Mouse (Mus musculus) frontal cortex, postnatal 25 days (tissue): ENCODE measurements at regions not wholly inside any gene's neighbourhood (a gene's known extent, or its start where the extent isn't known, plus 50 kb on each side); places are given as distances from the start of the nearest gene placed in this dataset.

ENCODE experiments used
- DNase-seq, 2 experiments: peaks; one replicate each; pipeline ENCODE4 v3.0.0; 2022; ENCODE audit warnings: low spot score in 2 of 2

DNA sequence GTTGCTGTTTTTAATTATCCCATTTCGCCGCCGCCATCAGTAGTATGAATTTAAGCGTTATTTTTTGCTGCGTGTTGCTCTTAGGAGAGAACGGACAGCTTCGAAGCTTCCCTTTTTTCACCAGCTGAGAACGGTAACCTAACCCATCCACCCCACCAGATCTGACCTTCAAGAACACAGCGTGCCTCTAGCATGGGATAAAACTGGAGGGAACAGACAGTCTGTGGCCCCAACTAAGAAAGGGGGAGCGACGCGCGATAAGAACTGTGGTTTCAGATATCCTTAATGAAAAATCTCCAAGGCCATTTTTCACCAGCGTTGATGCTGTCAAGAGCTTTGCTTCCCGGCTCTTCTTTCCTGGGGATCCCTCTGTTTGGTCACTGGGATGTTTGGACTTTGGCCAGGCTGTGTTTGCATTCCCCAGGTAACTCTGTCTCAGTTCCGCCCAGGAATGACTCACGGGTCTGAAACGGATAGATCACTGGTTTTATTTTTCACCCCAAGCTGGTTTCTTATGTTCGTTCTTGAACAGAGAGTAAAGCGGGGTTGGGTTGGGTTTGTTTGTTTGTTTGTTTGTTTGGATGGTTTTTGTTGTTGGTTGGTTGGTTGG, 184.1 kb upstream of the Fn1 start:
- no peak for DNase-seq

GRCm38 (mm10) chr1:71830379-71830778, 177.4 kb upstream of the Fn1 start:
- DNase-seq = no peak

- DNase-seq = no peak
These were observed 171.4 kb upstream of the Fn1 start for GRCm38 (mm10) chr1:71824410-71824809.

DNA sequence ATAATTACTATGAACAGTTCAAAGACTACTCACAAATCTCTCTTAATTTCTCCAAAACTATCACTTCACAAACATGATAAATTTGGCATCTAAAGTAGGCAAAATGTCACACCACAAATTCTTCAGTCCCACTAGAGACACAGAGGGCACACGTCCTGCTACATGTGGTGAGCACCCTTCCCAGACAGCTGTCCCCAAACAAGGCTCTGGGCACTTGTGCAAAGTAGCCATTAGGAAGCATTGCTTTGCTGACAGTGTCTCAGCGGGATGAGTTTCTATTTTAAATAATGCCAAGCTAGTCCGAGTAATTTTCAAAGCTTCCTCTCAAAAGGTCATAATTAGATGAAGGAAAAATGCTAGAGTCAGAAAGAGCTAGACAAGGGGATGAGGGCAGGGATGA, 169.1 kb upstream of the Fn1 start:
- DNase-seq = no peak

DNA sequence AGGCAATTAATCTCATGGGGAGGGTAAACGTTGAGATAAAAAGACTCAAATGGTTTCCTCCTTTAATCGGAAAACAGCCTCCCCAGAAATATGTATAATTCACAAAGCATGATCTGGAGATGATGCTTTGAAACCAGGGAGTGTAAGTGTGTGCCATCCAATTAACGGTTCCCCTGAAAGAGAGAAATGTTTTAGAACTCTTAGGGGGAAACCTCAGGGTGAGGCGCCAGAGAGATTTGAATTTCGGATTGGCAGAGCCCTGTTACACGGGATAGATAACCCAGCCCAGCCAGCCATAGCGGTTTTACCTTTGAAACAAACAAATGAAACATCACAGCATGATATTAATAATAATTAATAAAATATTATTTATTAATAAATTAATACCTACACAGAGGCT, 168.1 kb upstream of the Fn1 start:
- no peak for DNase-seq

DNA sequence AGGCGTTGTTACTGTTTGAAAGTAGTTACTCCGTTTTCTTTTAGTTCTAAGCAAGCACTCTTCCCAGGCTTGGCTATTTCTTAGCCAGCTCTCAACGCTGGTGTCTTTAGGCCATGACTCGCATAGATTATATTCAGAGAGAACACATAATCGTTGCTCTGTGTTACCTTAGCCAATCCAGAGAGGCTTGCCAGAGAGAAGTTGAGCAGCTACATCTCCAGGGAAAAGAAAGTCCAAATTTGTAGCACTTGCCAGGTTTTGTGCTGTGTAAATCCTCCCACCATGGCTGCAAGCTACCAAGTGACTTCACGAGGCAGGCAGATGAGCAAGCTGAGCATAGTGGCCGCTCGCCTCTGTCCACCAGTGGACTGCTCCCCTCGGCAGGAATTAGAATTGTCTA, 163.3 kb upstream of the Fn1 start:
- DNase-seq = no peak

DNA sequence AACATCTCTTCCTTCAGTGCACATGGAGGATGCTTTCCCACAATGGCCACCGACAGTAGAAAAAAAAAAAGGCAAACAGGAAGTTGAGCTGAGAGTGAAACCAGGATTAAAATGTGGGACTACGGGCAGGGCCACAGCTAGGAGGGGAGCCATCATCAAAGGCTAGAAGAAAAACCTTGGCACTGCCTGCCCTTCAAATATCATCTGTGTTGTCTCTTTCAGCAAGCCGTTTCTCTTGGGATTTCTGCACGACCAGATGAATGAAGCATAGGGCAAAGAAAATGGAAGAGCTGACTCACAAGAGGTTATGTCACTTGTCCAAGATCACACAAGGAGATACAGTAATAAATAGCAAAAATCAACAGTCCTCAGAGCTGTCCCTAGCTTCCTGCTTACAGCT, 161.1 kb upstream of the Fn1 start:
- DNase-seq = no peak

DNA sequence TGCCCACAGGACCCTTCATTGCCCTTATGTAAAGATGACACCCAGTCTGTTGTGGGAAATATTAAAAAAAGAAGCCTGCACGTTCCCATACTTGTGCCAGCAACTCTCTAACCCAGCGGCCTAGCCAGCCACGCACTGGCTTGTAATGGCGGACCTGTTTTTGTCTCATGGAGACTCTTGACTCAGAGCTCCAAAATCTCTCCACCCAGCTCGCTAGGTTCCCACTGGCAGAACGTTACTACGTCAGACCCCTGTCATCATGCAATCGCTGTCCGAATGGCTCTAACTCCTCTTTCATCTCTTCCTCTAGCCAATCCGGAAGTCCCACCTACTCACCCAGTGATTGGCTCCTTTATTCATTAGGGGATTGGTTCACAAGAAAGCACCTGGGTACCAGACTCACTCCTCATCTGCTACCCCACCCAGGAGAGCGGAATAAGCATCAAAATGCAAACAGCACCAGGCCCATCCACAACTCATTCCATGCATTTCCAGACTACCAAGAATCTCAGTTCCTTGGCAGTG, 159.2 kb upstream of the Fn1 start:
- no peak for DNase-seq

GRCm38 (mm10) chr1:71811196-71811788, 158.3 kb upstream of the Fn1 start:
- no peak for DNase-seq

GRCm38 (mm10) chr1:71808005-71808404, 155.0 kb upstream of the Fn1 start:
- no peak for DNase-seq

GRCm38 (mm10) chr1:71807586-71807985, 154.6 kb upstream of the Fn1 start:
- DNase-seq = no peak

- DNase-seq = no peak
These were observed 148.5 kb upstream of the Fn1 start for GRCm38 (mm10) chr1:71801283-71802066.

- no peak for DNase-seq
These were observed 147.6 kb upstream of the Fn1 start for GRCm38 (mm10) chr1:71800581-71800980.

GRCm38 (mm10) chr1:71798636-71799035, 145.6 kb upstream of the Fn1 start:
- DNase-seq = no peak

- no peak for DNase-seq
These were observed 135.4 kb upstream of the Fn1 start for GRCm38 (mm10) chr1:71788408-71788807.

DNA sequence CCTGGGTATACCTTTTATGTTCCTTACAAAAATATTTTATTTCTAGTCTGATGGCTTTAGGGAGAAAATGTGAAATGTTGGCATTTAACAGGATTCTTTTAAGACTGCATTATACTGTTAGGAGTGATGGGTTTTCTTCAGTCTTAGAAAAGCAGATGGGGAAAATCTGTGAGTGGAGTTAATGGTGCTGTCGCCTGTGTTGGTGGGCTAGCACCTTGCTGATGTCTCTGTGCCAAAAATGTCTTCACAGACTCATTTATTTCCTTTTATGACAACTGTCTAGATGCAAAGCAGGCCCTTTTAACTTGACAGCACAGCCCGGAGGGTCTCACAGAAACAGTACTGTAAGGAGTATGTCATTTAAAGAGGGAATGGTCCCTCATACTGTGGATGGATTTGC, 131.9 kb upstream of the Fn1 start:
- no peak for DNase-seq

DNA sequence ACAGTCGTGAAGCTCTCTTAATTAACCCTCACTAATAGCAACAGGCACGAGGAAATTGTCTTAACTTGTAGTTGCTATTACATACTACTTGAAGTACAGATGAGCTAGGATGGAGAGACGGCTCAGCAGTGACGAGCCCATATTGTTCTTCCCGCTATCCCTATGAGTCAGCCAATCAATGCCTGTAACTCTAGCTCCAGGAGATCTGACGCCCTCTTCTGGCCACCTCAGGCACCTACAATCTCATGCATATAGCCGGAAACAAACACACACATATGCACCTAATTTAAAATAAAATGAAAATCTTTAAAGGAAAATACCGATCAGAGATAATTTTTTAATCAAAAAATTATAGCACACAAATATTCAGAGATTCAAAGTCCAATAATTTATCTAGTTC, 125.3 kb upstream of the Fn1 start:
- DNase-seq = no peak

GRCm38 (mm10) chr1:71775865-71776501, 123.0 kb upstream of the Fn1 start:
- DNase-seq = no peak

DNA sequence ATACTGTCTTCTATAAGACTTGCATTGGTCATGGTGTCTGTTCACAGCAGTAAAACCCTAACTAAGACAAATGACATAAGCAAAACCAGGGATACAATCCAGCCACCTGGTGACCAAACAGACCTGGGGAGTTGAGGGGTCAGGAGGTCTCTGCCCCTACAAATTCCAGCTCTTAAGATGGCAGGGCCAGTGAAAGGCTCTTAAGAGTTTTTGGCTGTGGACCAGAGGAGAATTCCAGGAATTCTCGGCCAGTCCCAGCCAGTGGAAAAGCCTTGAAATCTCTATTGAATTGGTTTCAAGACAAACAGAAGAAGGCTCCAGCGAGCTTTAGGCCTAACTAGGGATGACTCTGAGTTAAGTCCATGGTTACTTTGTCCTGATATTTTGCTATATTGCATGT, 119.5 kb upstream of the Fn1 start:
- DNase-seq = no peak

DNA sequence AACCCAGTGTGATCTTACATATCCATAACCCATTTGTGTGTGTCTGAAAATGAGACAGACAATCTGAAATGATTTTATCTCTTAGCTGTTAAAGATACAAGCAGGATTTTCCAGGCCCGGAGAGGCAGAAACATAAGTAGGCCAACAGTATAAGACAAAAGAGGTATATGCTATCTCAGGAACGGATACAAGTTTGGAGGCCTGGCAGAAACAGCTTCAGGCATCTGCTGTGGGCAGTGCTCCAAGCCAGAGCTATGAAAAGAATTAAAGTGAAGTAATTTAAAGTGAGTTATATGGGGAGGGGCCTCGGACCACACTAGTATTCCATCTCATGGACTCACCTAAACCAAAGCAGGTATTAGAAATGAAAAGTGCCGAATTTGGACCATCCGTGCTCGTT, 118.8 kb upstream of the Fn1 start:
- DNase-seq = no peak

DNA sequence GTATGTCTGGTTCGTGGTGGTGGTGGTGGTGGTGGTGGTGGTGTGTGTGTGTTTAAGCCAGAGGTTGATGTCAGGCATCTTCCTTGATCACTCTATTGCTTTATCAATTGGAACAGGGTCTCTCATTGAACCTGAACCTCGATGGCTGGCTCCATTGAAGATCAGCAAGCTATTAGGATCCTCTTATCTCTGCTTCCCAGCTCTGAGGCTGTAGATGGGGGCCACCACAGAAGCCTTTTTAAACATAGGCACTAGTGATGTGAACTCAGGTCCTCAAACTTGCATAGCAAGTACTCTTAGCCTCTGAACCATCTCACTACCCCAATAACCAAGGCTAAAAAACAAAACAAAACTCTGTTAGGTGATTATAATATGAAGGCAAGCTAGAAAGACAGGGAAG, 116.6 kb upstream of the Fn1 start:
- DNase-seq = no peak

GRCm38 (mm10) chr1:71767705-71768104, 114.7 kb upstream of the Fn1 start:
- no peak for DNase-seq

- no peak for DNase-seq
These were observed 114.1 kb upstream of the Fn1 start for GRCm38 (mm10) chr1:71767076-71767475.
